Mouse (Mus musculus) mouse embryonic stem cell (cell line): ENCODE data around the gene Txndc11.

Experiments
- in situ Hi-C, 2 experiments: fragments of 300-500 bp; cut with MboI; formaldehyde crosslinking; loops; 1 replicate in 1 of 2; 3 replicates in 1 of 2; pipeline ENCODE4 v1.14.3; 2019 to 2020; ENCODE audit warnings: low sequenced_read_pairs in 2 of 2, low pct_unique_long_range_greater_than_20kb in 1 of 2, mixed read lengths in 1 of 2; ENCODE audit not compliant: unreplicated experiment in 1 of 2

Gene Txndc11

DNA sequence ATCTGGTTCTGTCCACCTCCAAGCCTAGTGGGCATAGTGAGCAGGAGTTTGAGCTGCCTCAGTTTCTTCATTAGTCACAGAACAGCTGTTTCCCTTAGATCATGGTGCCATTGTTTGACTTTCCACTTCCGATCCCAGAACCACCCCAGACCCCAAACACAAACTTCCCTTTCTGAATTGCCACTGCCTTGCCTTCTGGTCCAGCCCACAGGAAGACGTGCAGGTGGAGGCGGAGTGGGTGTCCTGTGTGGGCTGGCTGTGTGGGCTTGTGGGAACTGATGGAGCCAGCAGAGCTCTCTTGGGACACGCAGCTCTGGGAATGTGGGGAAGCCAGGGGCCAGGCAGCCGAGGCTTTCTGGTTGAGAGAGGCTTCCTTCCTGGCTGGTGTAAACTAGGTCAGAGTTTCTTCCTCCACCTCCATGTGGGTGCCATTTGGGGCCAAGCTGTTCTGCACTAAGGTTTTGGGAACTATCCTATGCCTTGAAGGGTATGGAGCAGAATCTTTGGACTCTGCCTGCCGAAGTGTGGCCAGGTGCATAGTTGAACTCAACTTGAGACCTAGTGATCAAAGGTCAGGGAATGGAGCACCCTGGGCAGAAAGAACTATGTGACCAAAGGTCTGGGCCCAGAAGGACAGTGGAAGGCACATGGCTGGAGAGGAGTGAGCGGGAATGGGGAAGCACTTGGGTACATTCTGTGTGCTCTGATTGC lies 64.6 kb downstream of the Txndc11 start:
- in situ Hi-C loops: no loop called here

DNA sequence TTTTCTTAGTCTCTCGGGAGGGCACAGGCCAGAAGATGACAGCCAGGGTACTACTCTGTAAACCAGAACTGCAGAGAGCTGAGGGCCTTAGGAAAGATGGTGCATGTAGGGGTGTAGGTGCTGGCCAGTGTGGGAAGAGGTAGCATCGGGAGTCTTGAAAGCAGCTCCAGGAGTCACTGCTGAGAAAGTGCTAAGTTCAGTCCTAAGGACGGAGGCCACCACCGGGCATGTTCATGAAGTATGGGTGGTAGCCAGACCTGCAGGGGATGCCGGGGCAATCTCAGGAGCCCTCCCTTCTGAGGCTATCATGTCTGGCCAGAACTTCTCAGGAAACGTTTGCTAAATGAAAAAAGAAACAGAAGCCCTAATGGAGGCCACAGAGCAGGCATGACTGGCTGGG lies 65.2 kb downstream of the Txndc11 start:
- in situ Hi-C loops: no loop called here

DNA sequence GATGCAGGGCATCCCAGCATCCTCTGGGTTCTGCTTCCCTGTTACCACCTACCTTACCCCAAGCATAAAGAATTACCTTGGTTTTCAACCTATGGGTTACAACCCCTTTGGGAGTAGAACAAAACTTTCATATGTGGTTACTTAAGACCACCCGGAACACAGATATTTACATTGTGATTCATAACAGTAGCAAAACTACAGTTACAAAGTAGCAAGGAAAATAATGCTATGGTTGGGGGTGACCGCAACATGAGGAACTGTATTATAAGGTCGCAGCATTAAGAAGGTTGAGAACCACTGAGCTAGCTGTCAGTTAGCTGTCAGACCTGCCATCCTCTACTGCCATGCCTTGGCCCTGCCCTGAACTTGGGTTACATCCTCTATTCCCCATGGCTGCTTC lies 65.8 kb downstream of the Txndc11 start:
- in situ Hi-C loops: no loop called here

DNA sequence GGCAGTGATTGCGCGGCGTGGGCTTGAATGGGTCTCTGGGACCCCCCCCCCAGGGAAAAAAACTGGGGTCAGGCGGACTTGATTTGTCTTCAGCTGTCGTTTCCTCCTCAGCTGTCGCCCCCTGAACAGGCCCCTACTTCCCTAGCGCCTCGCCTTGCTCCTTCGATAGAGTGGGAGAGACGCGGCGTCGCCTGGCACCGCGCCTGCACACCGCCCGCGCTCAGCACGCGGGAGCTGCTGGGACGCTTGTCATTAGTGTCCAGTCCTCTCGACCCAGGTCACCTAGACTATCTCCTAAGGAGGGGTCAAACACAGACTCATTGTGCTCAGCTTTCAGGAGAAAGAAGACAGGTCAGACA lies 67.6 kb downstream of the Txndc11 start:
- in situ Hi-C loops: no loop called here

DNA sequence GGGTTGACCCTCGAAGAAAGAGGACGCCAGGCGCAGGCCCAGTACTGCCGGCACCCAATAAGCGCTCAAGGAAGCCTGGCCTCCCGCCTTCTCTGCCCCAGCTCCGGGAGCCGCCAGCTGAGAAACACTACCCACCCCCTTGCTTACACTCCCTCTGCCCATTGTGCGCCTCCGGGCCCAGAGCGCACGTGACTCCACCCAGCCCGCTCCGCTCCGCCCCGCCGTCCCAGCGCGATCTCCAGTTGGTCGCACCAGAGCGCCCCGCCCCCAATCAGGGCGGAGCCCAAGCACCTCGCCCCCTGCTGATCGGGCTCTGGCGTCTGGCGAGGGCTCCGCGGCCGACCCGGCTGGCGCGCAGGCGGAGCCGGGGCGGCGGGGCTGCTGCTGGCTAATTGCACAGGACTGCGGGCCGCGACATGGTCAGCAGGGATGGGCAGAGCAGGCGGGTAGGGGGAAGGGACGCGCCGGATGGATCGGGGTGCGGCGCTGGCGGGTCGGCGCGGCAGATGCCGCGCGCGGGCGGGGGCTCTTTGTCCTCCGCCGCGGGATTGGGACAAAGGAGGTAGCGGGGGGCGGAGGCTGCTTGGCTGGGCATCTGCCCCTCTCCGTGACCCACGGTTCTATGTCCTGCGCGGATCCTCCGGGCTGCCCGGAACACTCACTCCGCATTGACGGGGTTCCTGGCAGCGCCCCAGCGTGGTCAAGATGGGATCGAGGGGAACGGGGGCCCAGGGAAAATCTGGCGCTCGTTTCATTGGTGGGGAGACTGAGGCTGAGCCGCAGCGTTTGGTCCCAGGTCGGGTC lies 68.2 kb downstream of the Txndc11 start, which contains the start of gene Litaf:
Gene Litaf (minus strand): TSS at position 129 of the 804 bp plus-strand sequence.
- in situ Hi-C loops: no loop called here

DNA sequence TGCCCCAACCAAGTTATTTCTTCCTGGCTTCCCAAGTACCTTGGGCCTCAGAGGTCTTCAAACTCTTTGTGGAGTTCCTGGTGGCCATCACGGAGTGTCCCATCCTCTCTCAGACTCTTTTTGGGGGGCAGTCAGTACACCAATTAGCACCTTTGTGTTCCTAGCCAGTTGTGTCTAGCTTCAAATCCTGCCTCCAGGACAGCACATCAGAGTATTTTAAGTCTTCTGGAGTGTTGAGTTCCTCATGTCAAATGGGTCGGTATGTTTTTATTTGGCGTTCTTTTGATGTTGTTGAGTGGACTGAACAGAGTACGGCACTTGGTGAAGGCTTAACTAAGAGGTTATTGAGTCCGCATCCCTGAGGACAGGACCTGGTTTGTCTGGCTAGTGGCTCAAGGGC lies 69.0 kb downstream of the Txndc11 start:
- in situ Hi-C loops: no loop called here

DNA sequence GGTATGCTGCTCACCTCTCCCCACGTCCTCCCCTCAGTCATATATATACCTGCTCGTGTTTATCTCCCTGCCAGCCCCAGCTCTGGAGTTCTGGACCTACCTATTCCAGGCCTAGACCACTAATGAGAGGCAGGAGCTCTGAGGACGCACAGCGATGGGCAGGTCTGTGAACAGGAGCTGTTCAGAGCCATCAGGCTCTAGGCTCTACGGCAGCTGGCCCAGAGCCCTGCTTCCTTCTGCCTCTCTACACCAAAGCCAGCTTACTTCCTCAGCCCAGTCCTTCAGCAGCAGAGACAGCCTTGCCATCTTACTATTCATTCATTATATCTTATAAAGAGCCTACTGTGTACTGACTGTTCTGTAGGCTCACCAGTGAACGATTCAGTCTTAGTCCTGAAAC lies 69.7 kb downstream of the Txndc11 start:
- in situ Hi-C loops: no loop called here

DNA sequence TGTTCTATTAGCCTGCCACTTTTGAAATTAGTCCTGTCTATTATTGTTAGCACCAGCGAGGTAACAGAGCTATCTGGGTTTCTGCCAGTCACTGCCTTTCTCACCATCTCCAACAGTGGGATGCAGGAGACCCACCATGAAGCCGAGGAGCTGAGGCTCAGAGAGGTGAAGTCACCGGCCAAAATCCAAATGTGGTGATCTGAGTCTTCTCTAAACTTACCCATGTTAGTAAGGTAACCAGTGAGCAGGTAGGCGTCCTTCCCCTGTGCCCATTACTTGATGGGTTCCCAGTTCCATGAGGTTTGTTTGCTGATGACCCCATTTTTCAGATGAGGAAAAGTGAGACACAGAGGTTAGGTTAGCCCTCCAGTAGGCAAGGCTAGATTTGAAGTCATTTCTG lies 70.1 kb downstream of the Txndc11 start:
- in situ Hi-C loops: no loop called here

DNA sequence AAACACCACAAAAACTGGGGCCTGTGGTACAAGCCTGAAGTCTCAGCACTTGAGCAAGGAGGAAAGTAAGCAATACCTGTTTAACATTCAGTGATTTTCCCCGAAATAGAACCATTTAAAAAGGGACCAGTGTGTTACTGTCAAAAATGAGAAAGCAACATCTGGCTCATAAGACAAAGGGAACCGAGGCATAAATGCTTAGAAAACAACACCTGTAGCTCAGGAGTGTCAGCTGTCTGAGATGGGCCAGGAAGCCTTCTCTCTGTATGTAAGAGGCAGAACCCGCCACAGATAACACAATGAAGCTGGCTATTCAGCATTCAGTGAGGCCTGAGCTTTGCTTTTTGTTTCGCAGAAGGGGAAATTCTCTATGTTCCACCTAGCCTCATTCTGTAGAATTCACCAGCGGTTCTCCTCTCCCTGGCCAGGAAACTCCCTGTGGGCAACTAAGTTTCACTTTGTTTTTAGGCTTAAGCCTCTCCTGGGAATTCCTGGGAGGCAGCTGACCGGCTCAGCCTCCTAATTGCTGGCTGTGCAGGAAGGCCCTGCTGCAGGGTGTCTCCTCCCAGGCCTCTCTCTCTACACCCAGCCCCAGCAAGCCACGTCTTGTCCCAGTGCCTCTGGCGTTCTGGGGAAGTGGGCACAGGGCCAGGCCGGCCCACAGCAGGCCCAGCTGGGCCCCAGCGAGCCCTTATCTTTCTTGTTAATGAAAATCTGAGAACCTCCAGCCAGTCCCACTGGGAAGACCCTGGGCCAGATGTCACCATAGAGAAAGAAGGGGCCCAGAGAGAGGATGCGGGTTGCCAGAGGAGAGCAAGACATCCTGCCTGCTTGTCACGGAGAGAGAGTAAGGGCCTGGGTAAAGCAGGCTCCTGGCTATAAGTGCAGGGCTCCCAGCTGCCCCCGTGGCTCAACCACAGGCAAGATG lies 71.4 kb downstream of the Txndc11 start:
- in situ Hi-C loops: no loop called here

DNA sequence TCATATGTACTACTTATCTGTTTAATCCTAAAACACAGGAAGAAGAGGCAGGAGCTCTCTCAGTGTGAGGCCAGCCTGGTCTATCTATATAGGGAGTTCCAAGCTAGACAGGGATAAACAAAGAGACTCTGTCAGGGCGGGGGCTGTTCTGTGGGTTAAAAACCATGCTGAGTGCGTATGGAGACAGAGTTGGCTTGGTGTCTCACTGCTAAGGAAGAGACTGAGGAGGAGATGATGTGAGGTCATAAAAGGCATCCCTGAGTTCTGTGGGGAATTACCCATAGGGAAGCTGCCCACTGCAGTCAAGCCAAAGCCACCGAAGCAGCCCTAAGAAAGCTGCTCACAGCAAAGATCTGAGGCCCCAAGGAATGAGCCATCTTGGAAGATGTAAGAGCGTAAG lies 73.8 kb downstream of the Txndc11 start, which contains the start of gene Snn:
Gene Snn (plus strand): TSS at position 301 of the 400 bp plus-strand sequence.
- in situ Hi-C loops: no loop called here

DNA sequence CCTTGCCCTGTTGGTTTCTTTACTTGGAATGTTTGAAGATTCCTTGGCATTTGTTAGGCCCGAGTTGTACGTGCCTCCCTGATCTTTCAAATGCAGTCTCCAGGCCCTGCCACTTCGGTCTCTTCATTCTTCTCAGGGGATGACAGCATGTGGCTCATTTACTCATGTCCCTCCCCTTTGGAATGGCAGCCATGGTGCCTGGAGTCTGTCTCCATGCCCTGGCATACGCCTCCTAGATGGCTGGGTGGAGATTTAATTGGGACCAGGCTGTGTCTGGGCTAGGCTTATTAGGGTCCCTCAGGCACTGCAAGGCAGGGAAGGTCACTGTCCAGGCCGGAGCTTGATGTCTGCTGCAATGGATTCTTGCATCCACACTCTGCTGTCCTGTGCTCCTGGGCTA lies 78.5 kb downstream of the Txndc11 start:
- in situ Hi-C loops: no loop called here

DNA sequence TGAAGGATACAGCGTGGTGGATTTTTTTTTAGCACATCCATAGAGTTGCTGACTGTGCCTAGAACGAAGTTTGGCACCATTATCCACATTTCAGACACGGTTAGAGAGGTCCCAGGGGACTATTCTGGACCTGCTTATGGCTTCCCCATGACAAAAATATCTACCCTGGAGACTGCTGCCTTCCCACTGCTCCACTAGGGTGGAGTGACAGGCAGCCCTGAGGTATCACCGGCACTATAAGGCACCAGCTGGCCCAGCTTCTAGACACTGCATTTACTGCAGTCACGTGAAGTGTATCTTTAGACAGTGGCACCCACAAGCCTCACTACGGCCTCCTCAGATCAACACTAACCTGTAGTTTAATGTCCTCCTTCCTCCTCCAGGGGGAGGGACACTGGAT lies 79.6 kb downstream of the Txndc11 start:
- in situ Hi-C loops: no loop called here

DNA sequence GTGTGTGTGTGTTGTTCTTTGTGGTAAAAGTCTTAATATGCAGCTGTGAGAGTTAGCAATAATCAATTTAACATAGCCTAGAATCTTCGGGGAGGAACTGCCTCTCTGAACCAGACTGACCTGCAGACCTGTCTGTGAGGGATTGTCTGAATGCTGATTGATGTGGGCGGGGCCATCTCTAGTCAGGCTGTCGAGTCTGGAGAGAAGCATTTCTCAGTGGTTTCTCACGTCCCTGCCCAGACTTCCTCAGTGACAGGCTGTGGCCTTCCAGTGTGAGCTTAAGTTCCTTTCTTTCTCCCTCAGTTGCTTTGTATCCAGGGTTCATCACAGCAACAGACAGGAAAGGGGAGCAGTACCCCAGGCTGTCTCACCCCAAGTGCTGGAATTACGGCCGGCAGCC lies 80.0 kb downstream of the Txndc11 start:
- in situ Hi-C loops: no loop called here

DNA sequence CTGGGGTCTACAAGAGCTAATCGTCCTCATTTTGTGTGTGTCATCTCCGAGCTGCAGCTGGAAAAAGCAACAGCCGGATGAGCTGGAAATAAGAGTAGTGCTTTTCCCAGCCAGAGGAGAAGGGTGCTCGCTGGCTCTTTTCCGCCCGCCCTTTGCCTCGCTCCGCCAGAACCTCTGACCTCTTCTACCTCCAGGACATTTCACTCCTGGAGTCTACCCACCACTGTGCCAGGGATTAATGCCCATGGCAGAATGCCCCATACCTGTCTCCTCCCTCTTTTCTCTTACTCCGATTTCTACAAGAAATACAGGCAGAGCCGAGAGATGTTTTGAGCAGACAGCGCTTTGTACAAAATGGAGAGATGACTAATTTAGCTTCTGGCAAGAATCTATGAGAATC lies 83.3 kb downstream of the Txndc11 start:
- in situ Hi-C loops: no loop called here

DNA sequence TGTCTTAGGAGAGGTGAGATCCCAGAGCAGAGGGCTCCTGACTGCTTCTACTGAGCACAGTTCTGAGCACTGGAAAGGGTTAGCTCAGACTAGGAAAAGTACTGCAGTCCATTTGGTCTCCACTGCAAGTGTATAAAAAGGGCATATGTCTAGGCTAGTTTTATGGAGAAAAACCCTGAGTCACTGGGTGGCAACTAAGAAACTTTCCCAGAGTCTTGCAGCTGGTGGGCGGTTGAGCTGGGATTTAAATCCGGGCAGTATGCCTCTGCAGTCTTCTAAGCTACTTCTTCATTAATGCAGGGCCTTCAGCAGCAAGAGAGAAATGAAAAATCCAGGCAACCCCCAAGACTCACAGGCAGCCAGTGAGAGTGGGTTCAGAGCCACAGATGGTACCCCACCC lies 84.2 kb downstream of the Txndc11 start:
- in situ Hi-C loops: no loop called here

DNA sequence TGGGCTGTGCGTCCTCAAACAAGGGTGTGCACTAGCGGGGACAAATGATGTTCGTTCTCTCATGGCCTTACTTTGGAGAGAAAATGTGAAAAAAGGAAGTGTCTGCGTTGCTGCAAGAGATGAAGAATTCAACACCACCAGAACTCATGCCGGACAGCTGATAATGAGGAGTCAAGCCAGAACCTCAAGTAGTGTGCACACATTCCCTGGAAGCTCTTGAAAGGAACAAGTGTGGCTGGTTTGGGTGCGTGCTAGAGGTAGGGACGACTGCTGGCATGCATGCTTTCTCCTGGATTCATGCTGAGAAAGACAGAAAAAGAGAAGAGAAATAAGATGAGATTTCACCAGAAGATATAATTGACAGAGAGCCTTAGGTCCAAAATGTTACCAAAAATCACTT lies 87.3 kb downstream of the Txndc11 start:
- in situ Hi-C loops: no loop called here

DNA sequence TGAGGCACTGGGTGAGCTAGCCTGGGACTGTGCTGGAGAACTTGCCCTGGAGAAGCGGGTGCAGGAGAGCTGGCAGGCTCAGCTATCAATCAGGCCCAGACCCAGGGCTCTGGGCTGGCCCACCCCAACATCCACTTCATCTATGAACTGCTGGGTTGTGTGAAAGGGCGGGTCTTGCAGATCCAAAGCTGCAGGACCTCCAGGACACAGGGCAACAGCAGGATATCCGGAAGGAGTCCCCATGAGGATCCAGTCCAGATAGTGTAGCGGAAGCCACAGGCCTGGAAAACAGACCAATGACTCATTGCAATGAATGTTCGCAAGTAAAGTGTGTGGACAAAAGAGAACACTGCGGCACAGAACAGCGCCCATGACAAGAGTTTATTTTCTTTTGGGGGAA lies 88.0 kb downstream of the Txndc11 start:
- in situ Hi-C loops: no loop called here

DNA sequence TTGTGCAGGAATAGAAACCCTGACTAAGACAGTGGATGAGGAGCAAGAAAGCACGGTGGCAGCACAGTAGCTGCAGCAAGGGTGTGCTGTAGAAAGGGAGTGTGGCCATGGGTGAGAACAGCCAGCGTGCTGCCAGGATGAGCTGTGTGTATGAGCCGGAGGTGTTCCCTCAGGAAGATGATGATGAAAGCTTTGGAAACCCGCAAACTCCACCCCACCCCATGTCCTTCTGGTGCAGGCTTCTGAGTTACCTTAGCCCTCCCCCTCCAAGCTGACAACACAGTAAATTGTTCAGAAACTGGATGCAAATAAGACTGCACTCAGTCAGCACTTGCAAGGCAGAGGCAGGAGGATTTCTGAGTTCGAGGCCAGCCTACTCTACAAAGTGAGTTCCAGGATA lies 91.2 kb downstream of the Txndc11 start:
- in situ Hi-C loops: no loop called here

DNA sequence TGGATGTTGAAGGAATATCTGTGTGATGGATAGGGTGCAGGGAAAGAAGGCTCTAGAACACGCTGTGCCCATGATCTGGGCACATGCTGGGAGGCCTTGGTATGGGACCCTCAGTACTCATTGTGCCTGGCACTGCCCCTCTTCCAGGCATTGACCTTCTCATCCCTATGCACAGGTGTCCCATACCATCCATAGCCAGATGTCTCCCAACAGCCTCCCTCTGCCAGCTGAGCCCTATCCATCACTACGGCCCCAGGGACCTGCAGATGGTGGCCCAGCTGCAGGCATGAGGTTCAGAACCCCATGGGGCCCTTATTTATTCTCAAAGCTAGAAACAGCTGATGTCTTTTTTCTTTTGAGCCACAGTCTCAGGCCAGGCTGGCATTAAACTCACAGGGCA lies 93.8 kb downstream of the Txndc11 start:
- in situ Hi-C loops: no loop called here
